Mouse (Mus musculus): ENCODE measurements at regions not wholly inside any gene's neighbourhood (a gene's known extent, or its start where the extent isn't known, plus 50 kb on each side); places are given as distances from the start of the nearest gene placed in this dataset.

DNA sequence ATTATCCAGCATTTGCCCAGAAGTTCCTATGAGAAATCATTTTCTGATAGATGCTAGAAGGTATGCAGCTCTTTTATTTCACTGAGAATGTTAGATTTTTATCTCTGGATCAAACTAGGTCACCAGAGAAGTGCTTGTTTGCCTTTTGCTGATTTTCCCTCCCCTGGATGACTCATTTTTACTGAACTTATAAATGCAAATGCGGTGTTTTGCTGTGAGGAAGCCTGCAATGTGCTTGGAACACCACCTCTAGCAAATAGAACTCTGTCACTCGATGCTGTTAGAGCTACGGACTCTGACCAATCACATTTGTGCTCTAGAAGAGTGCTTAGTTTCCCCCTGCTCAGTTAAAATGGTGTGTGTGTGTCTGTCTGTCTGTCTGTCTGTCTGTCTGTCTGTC lies 257.2 kb downstream of the Fzd1 start:
- DNase-seq (ENCODE audit: low read depth, low spot score) = no peak

DNA sequence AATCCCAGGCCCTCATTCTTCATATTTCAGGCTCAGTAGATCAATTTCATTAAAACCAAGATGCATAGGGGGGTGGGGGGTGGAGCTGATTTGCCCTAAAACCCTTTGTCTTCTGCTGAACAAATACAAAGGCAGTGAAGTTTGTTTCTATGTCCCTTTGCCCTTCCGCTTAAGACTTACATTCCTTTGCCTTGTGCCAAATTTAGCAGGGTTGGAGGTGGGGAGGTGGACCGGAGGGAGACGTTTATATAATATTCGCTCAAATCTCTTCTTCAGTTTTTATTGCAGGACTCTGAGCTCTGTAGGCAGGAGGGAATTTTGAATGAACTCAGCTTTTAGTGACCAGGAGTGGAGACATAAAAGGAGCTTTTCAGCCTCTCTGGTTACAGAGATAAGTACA lies 258.8 kb downstream of the Fzd1 start:
- DNase-seq (ENCODE audit: low read depth, low spot score) = peak; percentile 42

DNA sequence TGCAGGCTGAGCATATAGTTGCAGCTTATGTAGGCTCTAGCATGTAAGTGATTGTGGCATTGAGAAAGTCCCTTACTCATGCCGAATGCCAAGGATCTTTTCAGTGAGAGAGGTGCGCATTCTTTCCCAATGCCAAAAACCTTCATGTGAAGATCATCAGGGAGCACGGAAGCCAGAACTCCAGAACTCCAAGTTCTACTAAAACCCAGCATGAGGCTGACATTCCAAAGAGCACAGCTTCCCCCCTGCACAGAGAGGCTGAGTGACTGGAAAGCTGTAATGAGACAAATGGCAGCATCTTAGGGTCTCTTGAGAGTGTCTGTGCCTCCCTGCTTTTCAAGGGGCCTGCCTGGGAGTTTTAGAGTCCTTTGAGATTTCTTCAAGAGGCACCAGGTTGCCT lies 259.4 kb downstream of the Fzd1 start:
- peak; percentile 48 for DNase-seq (ENCODE audit: low read depth, low spot score)

DNA sequence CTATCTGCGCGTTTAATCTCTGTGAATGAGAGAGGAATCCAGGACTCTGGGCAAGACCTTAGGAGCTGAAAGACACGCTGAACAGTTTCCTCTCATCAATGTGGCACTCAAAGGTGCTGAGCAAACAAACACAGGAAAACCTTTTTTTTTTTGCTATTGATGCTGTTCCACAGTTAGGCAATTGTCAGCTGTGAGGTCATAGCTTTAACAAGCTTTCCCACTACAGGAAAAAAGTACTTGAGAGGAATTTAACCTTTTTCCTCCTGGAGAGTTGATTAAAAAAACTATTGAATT lies 261.0 kb downstream of the Fzd1 start:
- DNase-seq (ENCODE audit: low read depth, low spot score) = no peak

DNA sequence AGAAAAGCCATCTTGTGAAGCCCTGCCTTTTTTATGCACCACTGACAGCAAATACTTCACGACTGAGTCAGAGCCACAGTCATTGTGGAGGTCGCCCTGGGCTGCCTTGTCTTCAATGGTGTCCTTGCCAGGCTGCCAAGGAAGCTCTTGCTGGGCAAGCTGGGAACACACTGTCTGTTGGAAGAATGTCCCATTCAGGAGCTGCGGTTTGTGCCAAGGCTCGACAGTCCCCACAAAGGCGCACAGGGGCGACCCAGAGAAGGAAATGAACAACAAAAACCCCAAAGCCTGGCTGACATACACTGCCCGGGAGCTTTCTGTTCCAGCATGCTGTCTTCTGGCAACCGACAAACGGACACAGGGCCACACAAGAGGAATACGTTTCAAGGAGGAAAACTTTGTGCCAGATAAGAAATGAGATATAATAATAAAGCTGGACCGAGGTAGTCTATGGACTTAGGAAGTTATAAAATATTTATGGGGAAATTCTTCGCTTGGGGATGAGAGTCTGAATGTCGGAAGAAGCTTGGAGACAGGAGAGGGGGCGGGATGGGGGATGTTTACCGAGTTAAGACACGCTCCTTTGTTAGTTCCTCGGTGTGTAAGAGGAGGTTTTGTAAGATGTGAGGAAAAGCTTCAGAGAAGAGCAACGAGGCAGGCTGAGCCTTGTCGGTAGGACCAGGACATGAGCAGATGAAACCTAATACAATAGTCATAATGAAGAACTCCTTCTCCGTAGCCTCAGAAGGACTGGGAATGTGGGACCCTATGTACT lies 261.5 kb downstream of the Fzd1 start:
- no peak for DNase-seq (ENCODE audit: low read depth, low spot score)

DNA sequence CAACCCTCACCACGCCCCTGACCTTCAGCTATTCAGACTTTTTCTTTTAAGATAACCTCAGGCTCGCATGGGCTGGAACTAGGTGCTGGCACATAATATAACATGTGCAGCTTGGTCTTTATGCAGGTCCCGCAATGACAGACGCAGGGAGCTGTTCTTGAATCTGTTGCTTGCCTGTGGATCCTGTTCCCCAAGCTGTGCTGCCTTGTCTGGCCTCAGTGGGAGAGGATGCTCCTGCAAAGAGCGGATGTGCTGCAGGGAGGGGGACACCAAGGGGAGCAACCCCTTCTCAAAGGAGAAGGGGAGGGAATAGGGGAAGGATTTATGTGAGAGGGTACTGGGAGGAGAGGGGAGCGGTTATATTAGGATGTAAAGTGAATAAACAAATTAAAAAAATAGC lies 262.4 kb downstream of the Fzd1 start:
- DNase-seq (ENCODE audit: low read depth, low spot score) = no peak

DNA sequence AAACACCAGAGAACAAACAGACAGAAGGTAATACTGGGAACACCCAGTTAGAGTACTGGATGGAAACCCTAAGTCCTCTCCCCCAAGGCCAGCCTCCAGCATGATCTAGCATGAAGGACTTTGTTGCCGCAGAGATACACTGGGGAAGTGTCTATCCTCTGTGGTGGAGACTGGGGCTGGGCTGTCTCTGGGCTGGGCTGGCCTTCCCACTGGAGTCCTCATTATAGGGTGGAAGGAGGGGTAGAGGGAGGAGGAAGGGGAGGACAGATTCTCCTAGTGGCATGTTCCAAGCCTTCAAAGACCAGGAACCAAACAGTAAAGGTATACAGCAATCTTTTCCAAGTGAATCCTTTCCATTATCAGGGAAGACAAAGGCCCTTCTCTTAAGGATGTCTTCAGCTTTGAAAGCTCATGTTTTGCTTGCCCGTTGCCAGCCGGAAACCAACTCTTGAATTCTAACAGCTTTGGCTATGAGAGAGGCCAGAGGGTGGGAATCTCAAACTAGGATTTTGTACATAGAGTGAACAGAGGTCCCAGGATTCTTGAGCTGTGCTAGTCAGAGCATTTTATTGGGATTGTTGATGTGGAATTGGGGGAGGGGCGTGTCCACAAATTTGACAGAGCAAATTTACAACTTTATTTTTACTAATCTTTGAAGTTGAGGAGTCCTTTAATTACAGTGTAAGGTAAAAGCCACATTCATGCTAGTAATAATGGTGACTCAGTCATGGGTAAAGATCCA lies 271.3 kb downstream of the Fzd1 start:
- no peak for DNase-seq (ENCODE audit: low read depth, low spot score)

DNA sequence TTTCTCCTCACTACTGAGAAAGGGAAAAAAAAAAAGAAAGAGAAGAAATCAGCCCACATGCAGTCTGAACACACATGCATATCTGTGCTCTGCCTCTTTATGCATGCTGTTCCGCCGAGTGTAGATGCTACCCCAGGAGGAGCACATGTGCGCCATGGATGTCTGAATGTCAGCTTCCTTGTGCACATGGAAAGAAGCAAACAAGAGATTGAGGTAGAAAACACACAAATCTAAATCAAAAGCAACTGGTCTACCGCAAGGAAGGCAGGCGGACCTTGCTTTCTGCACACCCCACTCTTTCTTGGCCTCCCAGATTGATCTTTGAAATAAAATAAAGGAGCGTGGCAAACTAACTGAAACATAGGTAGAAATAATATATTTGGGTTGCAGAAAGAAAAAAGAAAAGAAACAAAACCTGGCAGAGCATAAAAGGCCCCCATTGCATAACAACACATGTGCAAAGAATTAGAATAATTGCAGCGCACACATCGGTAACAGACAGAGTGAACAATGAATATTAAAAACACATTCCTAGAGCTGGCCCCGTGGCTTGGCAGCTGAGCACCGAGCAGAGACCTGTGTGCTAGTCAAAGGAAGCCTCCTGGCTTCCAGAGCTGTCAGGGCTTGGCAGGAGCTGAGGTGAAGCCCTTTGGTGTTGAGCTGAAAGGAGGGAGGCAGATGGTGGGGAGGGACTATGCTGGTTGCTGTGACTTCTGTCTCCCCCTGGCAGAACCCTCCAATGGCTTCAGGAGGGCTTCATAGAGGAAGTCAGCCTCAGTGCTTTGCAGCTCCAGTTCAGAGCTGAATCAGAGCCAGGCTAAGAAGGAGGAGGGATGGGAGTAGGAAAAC lies 272.1 kb downstream of the Fzd1 start:
- no peak for DNase-seq (ENCODE audit: low read depth, low spot score)

DNA sequence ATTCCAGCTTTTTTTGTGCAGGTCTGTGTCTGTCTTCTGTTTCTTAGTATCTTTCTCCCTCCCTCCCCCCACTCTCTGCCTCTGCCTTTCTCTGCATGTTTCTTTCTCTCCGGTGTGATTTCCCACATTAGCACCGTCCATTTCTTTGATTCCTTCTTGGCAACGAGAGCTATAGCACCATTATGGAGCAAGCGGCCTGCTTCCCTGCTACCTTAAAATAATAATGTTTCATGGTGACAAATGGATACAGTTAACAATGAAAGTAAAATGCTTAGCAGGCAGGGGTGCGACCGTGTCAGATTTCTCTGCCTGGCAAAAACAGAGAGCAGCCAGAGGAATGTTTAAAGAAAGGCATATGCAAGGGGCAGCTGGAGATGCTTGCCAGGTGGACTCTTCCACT lies 273.1 kb downstream of the Fzd1 start:
- no peak for DNase-seq (ENCODE audit: low read depth, low spot score)

DNA sequence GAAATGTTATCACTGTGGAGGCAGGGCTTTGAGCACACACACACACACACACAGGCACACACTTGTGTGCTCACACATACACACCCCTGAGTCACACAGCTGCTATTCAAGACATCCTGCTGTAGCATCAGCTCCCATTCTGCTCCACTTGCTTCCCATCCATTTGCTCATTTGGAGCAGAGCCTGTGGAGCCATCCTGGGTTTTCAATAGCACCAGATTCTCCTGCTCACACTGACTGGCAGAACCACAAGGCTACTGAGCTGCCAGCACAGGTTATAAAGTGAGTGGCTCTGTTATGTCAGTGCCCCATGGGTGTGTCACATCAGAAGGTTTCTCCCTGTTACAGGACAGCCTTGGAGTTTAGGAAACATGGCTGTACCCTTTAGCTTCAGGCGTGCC lies 273.7 kb downstream of the Fzd1 start:
- DNase-seq (ENCODE audit: low read depth, low spot score) = no peak

DNA sequence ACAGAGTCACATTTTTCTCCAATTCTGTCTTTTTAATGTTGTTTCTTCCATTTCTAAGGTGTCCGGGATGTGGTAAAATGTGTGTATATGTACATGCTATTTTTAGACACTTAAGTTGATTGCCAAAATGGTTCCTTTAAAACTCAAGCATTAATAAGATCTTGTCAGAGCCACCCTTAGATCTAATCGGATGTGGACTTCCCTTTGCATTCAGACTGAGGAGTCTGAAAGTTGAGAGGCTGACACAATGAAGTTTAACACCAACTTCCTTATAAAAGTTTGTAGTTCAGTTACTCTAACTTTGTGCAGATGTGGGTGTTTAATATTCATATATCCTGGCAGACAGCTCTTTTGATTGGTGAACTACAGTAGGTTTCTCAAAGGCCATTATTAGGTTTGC lies 282.1 kb downstream of the Mterf1b start:
- DNase-seq (ENCODE audit: low read depth, low spot score) = no peak
